Mouse (Mus musculus) kidney, embryonic 14.5 days (tissue): ENCODE results near the gene Sgta. TPM values are rescaled to one million over a fixed set of nuclear protein-coding genes. Genes with fewer than 3 reads are reported as not detected.
A peak's percentile ranks its signal among the peaks of the same experiment; 100 is the strongest.

Source experiments
- ATAC-seq: fragments of 200-750 bp; cut with Nextera tagmentation; 2 replicates; pipeline ENCODE4 v1.8.0; 2017; ENCODE audit warnings: moderate number of reproducible peaks, mild to moderate bottlenecking, moderate TSS enrichment, moderate library complexity; ENCODE audit not compliant: low FRiP score, low TSS enrichment
- H3K27ac ChIP-seq: fragments of 300-500 bp; sonication (generic); 2 replicates; pipeline ENCODE4 v1.5.1; 2014; ENCODE audit warnings: low read depth, mild to moderate bottlenecking, low read length, moderate library complexity, mixed read lengths
- H3K27me3 ChIP-seq: fragments of 300-500 bp; sonication (generic); 2 replicates; pipeline ENCODE4 v1.6.1; 2014; ENCODE audit warnings: mild to moderate bottlenecking, low read length; ENCODE audit not compliant: control insufficient read depth, insufficient read depth
- H3K36me3 ChIP-seq: fragments of 300-500 bp; sonication (generic); 2 replicates; pipeline ENCODE4 v1.6.1; 2014; ENCODE audit warnings: low read length, mixed read lengths; ENCODE audit not compliant: control insufficient read depth, insufficient read depth
- H3K4me1 ChIP-seq: fragments of 300-500 bp; sonication (generic); 2 replicates; pipeline ENCODE4 v1.6.1; 2014; ENCODE audit warnings: low read length, mixed read lengths; ENCODE audit not compliant: control insufficient read depth, insufficient read depth
- H3K4me2 ChIP-seq: fragments of 300-500 bp; sonication (generic); replicated peaks from 2 replicates; pipeline ENCODE4 v1.6.1; 2014; ENCODE audit warnings: low read depth, mild to moderate bottlenecking, low read length
- H3K4me3 ChIP-seq: fragments of 300-500 bp; sonication (generic); 2 replicates; pipeline ENCODE4 v1.5.1; 2014; ENCODE audit warnings: mild to moderate bottlenecking, low read length
- H3K9ac ChIP-seq: fragments of 300-500 bp; sonication (generic); 2 replicates; pipeline ENCODE4 v1.6.1; 2014; ENCODE audit warnings: low read depth, mild to moderate bottlenecking, low read length, moderate library complexity
- H3K9me3 ChIP-seq: fragments of 300-500 bp; sonication (generic); 2 replicates; pipeline ENCODE4 v1.6.1; 2016; ENCODE audit warnings: low read length; ENCODE audit not compliant: control insufficient read depth
- WGBS: fragments of 180-500 bp; shearing (Covaris S2); extraction: QIAGEN DNeasy Blood & Tissue Kit; methylation state at CpG from one replicate; pipeline ENCODE4 v1.1.7; 2014; 5-methylcytosine and 5-hydroxymethylcytosine counted together
- polyA plus RNA-seq: library from polyadenylated mRNA; unstranded; fragments of >200 nt; fragmentation: Nextera tagmentation; extraction: Ambion mirVana; gene quantifications from 2 replicates; pipeline ENCODE4 v1.2.1, GENCODE M21; 2014

Gene Sgta
- polyA plus RNA-seq, 1 experiment from 2014 or later: 196 TPM

DNA sequence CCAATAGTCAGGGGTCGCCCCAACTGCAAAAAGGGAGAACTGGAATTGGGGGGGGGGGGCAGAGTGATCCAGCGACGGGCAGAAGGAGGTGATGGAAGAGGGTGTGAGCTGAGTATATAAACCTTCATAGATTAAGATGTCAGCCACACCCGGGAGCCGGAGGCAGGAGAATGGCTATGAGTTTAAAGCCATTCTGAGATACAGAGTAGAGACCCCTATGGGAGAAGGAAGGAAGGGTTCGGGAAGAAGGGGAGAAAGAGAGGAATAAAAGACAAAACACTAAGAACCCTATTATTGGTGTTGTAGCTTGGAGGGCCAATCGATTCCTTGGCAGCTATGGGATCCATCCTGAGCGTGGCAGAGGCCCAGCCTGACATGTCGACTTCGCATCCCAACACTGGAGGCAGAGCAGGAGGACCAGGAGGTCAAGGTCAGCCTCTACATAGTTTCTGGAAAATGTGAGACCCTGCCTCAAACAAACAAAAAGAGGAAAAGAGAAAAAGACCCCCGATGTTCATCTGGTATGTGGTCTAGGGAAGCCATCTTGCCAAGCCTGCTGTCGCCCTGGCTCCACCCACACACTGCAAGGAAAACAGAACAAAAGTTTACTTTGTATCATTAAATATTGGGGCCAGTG, 34.2 kb downstream of the Sgta start, which contains the start of gene Diras1:
Gene Diras1 (minus strand): TSS at position 24 of the 637 bp plus-strand sequence.
- Histone ChIP-seq H3K27me3 (peaks cover 26% of the 10 kb centered on the region), H3K4me3 (peak within 1 kb of the TSS; percentile 29)
- 54% methylated on average over 11 of the region's 12 CpGs for WGBS

DNA sequence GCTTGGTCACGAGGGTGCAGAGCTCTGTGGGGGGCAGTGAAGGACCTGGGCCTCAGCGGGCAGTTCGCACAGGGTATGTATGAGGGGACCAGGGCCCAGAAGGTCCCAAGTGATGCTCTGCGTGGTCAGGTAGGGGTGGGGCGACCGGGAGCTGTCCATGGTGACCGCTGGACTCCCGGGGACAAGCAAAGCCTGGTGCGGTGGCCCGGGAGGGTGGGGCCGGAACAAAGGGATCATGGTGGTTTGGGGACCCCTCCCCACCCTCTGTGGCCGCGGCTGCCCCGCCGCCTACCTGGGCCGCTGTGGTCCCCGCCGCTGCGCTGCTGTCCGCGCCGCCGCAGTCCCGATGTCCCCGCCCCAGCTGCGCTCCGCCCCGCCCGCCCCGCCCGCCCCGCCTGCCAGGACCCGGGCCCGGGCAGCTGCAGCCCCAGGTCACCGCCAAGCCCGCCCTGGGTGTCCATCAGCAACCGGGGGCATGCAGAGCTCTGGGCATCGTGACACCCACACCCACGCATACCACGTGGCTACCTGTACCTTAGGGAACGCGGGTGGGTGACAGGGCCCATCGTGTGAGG, 34.8 kb downstream of the Sgta start:
- H3K36me3 ChIP-seq: no peaks in the 10 kb centered on the region
- H3K4me1 ChIP-seq: 0 out of 2 replicates have a peak, but pooled peaks cover 7% of the 10 kb centered on the region
- 0 out of 2 replicates have a peak, but pooled peaks have one; percentile 38 for ATAC-seq
- H3K27me3 ChIP-seq: peaks cover 26% of the 10 kb centered on the region
- no peak overlapping the region for H3K27ac ChIP-seq
- H3K4me3 ChIP-seq: peak overlapping the region; percentile 29
- 2% methylated on average over 43 of the region's 43 CpGs for WGBS
- H3K9me3 ChIP-seq: no peaks in the 10 kb centered on the region
- peak overlapping the region; percentile 52 for H3K4me2 ChIP-seq
- H3K9ac ChIP-seq: peak overlapping the region; percentile 28; the same call in 1 of the 2 replicates

More for the DNA sequence above, 34.2 kb downstream of the Sgta start, which contains the start of gene Diras1:
- Histone ChIP-seq H3K4me1 (0 out of 2 replicates have a peak, but pooled peaks cover 7% of the 10 kb centered on the region), H3K9ac (peak within 1 kb of the TSS; percentile 28; the same call in 1 of the 2 replicates), H3K27ac (no peak within 1 kb of the TSS), H3K4me2 (peak within 1 kb of the TSS; percentile 52), H3K9me3 (no peaks in the 10 kb centered on the region), H3K36me3 (peaks cover 1% of the 10 kb centered on the region; the same call in 1 of the 2 replicates)
- ATAC-seq: no peak

DNA sequence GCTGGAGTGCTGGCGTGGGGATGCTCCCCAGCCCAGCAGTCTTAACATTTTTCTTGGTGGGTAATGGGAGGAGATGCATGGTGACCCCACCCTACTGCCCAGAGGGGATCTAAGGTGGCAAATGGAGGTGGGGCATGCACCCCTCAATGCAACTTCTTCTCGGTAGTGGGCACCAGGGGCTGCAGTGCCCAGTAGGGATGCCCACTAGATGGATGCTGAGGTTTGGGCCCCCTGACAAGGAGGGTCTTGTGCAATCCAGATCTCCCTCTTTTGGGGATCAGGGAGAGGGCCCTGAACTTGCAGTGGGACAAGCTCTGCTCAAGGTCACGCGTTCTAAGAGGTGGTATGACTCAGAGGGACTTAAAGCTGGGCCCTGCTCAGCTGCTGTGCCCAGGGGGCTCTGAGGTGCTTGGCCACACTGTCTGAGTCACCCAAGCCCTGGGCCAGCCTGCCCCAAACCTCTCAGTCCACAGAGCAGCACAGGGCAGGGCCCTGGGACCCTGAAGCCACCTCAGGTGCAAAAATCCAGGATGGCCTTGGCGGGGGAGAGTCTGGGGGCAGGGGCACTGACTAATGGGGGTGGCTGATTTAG, 35.5 kb downstream of the Sgta start:
- Histone ChIP-seq H3K27me3 (peaks cover 26% of the 10 kb centered on the region), H3K9me3 (no peaks in the 10 kb centered on the region), H3K9ac (0 out of 2 replicates have a peak overlapping the region, but pooled peaks have one; percentile 28), H3K27ac (no peak overlapping the region), H3K4me2 (no peak overlapping the region), H3K4me1 (0 out of 2 replicates have a peak, but pooled peaks cover 7% of the 10 kb centered on the region), H3K4me3 (no peak overlapping the region), H3K36me3 (no peaks in the 10 kb centered on the region)
- WGBS: 70% methylated on average over 5 of the region's 5 CpGs
- ATAC-seq: no peak

DNA sequence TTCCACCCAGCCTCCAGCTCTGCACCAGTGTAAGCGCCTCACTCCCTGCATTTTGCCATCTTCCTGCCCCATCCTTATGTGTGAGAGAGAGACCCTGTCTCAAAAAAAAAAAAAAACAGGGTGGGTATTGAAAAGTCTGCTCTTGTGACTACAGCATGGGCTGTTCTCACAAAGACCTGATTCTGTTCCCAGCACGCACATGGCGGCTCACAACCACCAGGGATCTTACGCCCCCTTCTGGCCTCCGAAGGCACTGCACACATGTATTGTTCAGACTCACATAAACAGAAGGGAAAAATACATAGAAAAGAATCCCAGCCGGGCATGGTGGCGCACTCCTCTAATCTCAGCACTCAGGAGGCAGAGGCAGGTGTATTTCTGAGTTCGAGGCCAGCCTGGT, 37.2 kb downstream of the Sgta start:
- Histone ChIP-seq H3K27me3 (peaks cover 26% of the 10 kb centered on the region), H3K4me2 (no peak overlapping the region), H3K9ac (no peak overlapping the region), H3K27ac (no peak overlapping the region), H3K9me3 (no peaks in the 10 kb centered on the region), H3K36me3 (no peaks in the 10 kb centered on the region), H3K4me1 (0 out of 2 replicates have a peak, but pooled peaks cover 7% of the 10 kb centered on the region), H3K4me3 (no peak overlapping the region)
- no peak for ATAC-seq
- 68% methylated on average over 8 of the region's 8 CpGs for WGBS

DNA sequence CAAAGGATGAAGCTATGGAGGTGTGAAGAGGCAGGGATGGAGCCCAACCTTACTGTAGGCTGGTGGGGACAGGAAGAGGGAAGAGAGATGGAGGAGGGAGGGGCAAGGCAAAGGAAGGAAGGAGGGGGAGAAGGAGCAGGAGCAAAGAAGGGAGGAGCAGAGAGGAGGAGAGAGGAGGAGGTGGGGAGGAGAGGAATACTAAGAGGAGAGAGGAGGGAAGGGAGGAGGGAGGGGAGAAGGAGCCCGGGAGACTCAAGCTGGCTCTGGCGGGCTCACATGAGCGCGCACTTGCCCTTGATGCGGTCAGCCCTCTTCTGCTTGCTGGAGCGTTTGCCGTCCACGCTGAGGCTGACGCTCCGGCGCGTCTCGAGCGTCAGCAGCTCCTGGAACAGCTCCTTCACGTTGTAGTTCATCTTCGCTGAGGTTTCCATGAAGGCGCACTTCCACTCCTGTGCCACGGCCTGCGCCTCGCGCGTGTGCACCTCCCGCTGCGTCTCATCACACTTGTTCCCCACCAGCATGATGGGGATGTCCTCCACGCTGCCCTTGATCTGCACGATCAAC, 38.4 kb downstream of the Sgta start:
- Histone ChIP-seq H3K9ac (no peak overlapping the region), H3K9me3 (no peaks in the 10 kb centered on the region), H3K36me3 (no peaks in the 10 kb centered on the region), H3K4me2 (peak overlapping the region; percentile 21; the same call in 1 of the 2 replicates), H3K27me3 (peaks cover 26% of the 10 kb centered on the region), H3K27ac (no peak overlapping the region), H3K4me3 (no peak overlapping the region; the same call in 1 of the 2 replicates), H3K4me1 (0 out of 2 replicates have a peak, but pooled peaks cover 7% of the 10 kb centered on the region)
- WGBS: 12% methylated on average over 26 of the region's 26 CpGs
- no peak for ATAC-seq

DNA sequence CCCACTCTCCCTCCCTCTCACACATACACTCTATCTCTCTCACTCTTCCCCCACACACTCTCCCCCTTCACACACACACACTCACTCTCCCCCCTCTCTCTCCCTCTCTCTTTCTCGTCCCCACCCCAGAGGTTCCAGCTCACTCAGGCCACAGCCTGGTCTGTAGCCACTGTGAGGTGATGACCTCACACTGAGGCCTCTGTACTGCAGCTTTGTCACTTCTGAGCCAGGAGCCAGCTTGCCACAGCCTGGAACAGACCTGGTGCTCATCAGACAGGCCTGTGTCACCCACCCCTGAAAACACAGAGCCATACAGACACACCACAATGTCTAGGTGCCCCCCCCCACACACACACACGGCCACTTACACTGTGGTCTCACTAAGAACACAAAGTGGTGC, 39.8 kb downstream of the Sgta start:
- no peak for ATAC-seq
- Histone ChIP-seq H3K4me3 (no peak overlapping the region), H3K9ac (no peak overlapping the region), H3K4me2 (no peak overlapping the region), H3K27me3 (peaks cover 18% of the 10 kb centered on the region), H3K9me3 (no peaks in the 10 kb centered on the region), H3K27ac (no peak overlapping the region), H3K36me3 (no peaks in the 10 kb centered on the region), H3K4me1 (0 out of 2 replicates have a peak, but pooled peaks cover 4% of the 10 kb centered on the region)
- WGBS: 53% methylated on average over 2 of the region's 2 CpGs

DNA sequence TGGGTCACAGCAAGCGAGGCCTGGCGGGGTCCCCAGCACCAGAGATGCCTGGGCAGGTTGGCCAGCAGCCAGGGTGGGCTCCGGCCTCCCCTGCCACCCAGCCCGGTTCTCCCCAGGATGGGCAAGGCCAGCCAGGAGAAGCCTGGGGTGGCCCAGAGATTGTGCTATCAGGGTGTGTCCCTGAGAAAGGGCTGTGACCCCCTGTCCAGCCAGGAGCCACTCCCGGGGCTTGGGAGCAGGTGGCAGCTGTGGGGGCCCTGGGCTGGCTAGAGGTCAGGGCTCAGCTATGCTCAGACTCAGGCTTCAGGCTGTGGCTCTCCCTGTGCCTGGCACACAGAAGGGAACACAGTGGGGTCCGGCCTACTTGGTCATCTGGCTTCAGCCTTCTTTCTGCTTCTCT, 40.3 kb downstream of the Sgta start:
- Histone ChIP-seq H3K4me3 (no peak overlapping the region), H3K27me3 (peaks cover 13% of the 10 kb centered on the region), H3K36me3 (no peaks in the 10 kb centered on the region), H3K9ac (no peak overlapping the region), H3K4me2 (no peak overlapping the region), H3K4me1 (0 out of 2 replicates have a peak, but pooled peaks cover under 1% of the 10 kb centered on the region), H3K9me3 (no peaks in the 10 kb centered on the region), H3K27ac (no peak overlapping the region)
- WGBS: 82% methylated on average over 6 of the region's 6 CpGs
- ATAC-seq: no peak

DNA sequence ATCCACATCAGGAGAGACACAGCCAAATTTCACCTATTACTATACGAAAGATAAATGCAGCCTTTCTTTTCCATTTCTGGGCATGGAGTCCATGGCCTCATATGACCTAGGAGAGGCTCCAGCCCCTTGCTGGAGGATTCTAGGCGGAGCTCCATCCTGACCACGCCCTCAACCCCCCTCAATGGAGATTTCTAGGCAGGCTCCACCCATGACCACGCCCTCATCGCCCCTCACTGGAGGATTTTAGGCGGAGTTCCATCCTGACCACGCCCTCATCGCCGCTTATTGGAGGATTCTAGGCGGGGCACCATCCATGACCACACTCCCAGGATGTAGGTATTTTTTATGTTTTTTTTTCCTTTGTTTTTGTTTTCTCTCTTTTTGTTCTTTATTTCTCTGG, 41.7 kb downstream of the Sgta start:
- Histone ChIP-seq H3K4me3 (no peak overlapping the region), H3K9ac (no peak overlapping the region), H3K36me3 (no peaks in the 10 kb centered on the region), H3K27me3 (peaks cover 9% of the 10 kb centered on the region), H3K27ac (no peak overlapping the region), H3K9me3 (no peaks in the 10 kb centered on the region), H3K4me1 (0 out of 2 replicates have a peak, but pooled peaks cover 4% of the 10 kb centered on the region), H3K4me2 (no peak overlapping the region)
- no peak for ATAC-seq
- WGBS: 42% methylated on average over 10 of the region's 10 CpGs
